Mouse (Mus musculus) brain, embryonic 14.5 days (tissue): ENCODE measurements around the gene Gin1.

Experiments
- CTCF ChIP-seq: fragments of 200-500 bp; IDR thresholded peaks from 2 replicates; pipeline ENCODE4 v1.5.1; 2012; ENCODE audit warnings: inconsistent platforms, mild to moderate bottlenecking, moderate library complexity, borderline replicate concordance; ENCODE audit not compliant: insufficient read depth, insufficient read length; ENCODE audit errors: extremely low read depth
- POLR2A ChIP-seq: fragments of 200-500 bp; IDR thresholded peaks from 2 replicates; pipeline ENCODE4 v1.6.1; 2012; ENCODE audit warnings: mild to moderate bottlenecking, inconsistent platforms, borderline replicate concordance; ENCODE audit not compliant: poor library complexity, insufficient read depth, insufficient read length, severe bottlenecking; ENCODE audit errors: extremely low read depth

DNA sequence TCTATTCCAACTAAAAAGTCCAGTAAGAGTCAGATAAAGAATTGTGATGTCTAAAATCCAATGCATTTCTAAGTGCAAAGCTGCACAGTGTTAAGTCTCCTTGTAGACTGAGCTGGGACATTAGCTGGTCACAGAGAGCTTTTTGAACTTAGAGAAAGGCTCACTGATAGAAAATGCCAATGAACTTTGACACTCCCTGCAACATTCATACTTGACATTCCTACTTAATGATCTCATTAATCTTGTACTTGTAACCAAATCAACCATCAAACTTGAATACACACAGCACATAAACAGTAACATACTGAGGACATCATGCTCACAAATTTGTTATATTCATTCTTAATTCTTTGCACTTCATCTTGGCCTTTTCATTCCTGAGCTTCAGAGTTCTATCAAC lies 10.1 kb upstream of the Gin1 start:
- TF ChIP-seq CTCF (no peak), POLR2A (no peak)
